In the genomic region with DNA sequence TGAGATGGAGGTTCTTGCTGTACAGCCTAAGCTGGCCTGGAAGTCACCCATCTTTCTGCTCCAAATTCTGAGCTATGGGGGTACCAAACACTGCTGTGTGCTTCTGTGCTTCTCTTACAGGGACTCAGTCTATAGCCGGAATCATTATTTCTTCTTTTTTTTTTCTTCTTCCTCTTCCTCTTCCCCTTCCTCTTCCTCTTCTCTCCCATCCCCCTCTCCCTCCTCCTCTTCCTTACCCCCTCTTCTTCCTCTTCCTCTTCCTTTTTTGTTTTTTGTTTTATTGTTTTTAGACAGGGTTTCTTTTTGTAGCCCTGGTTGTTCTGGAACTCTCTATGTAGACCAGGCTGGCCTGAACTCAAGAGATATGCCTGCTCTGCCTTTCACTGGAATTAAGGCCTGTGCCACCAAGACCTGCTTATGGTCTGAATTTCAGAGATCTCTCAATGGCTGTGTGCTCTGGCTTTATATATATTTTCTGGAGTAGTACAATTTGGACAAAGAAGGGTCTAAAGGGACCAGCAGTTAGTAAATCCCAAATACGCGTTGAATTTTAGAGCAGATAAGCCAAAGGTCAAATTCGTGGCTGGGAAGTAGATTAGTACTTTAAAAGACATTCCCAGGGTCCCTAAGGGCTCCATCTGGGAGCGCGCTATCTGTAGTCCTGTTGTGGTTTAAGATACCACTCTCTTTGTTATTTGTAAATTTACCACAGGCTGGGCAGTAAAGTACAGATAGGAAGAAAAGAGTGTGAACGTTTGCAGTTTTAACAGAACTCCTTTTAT, we compare ENCODE assay signal across 8 mouse cellular contexts. TPM values are rescaled to one million over a fixed set of nuclear protein-coding genes. Genes with fewer than 3 reads are reported as not detected.
DNase-seq lines count a peak whose midpoint lies in the region; ATAC-seq and TF ChIP-seq lines count a peak whose summit lies in the region.

No protein-coding gene starts in this region.

- whole genome bisulfite sequencing in kidney, embryonic 15.5 days: 49% methylated on average over 7 of the region's 7 CpGs
- 59% methylated on average over 7 of the region's 7 CpGs for WGBS in embryonic facial prominence, embryonic 15.5 days
- 29% methylated on average over 7 of the region's 7 CpGs for WGBS in intestine, postnatal 0 days

- peak overlapping the region; percentile 87 for H3K4me2 ChIP-seq in kidney, embryonic 15.5 days
- H3K4me2 ChIP-seq in embryonic facial prominence, embryonic 15.5 days (replicated peaks): peak overlapping the region; percentile 87
- peak overlapping the region; percentile 95 for H3K4me2 ChIP-seq in intestine, postnatal 0 days (replicated peaks; ENCODE audit: low read depth)
- H3K4me2 ChIP-seq in myocyte (ENCODE audit: low read depth): peak overlapping the region; percentile 89

- H3K4me3 ChIP-seq in kidney, embryonic 15.5 days (replicated peaks): peak overlapping the region; percentile 87
- H3K4me3 ChIP-seq in embryonic facial prominence, embryonic 15.5 days (replicated peaks): peak overlapping the region; percentile 68
- peak overlapping the region; percentile 75; the same call in 1 of the 2 replicates for H3K4me3 ChIP-seq in intestine, postnatal 0 days (ENCODE audit: low read depth, low read length)
- peak overlapping the region; percentile 72 for H3K4me3 ChIP-seq in myocyte

- no peaks in the 10 kb centered on the region for H3K9me3 ChIP-seq in kidney, embryonic 15.5 days (replicated peaks)
- H3K9me3 ChIP-seq in embryonic facial prominence, embryonic 15.5 days (replicated peaks): no peaks in the 10 kb centered on the region
- H3K9me3 ChIP-seq in intestine, postnatal 0 days (ENCODE audit: control insufficient read depth): no peaks in the 10 kb centered on the region

- peak overlapping the region; percentile 38 for H3ac ChIP-seq in myocyte (ENCODE audit: control insufficient read depth, insufficient read length)

- no peak for ATAC-seq in kidney, embryonic 15.5 days (replicated peaks; ENCODE audit: low FRiP score)
- no peak for ATAC-seq in embryonic facial prominence, embryonic 15.5 days (ENCODE audit: insufficient number of reproducible peaks, low FRiP score, low TSS enrichment, low read depth)
- no peak for ATAC-seq in intestine, postnatal 0 days

- no peak for TF ChIP-seq POLR2A in myocyte (IDR thresholded peaks at IDR 0.05; ENCODE audit: insufficient read length, low read depth)

- TF ChIP-seq CTCF in intestine, postnatal 0 days (IDR thresholded peaks at IDR 0.05; ENCODE audit: low read depth): no peak

- H3K4me1 ChIP-seq in kidney, embryonic 15.5 days: peaks cover 13% of the 10 kb centered on the region
- peaks cover 9% of the 10 kb centered on the region; the same call in 1 of the 2 replicates for H3K4me1 ChIP-seq in embryonic facial prominence, embryonic 15.5 days
- no peaks in the 10 kb centered on the region for H3K4me1 ChIP-seq in intestine, postnatal 0 days (replicated peaks; ENCODE audit: control insufficient read depth, insufficient read depth, low read length)

- no peaks in the 10 kb centered on the region for H3K36me3 ChIP-seq in kidney, embryonic 15.5 days
- no peaks in the 10 kb centered on the region for H3K36me3 ChIP-seq in embryonic facial prominence, embryonic 15.5 days
- H3K36me3 ChIP-seq in intestine, postnatal 0 days (ENCODE audit: control insufficient read depth, insufficient read depth): no peaks in the 10 kb centered on the region
- H3K36me3 ChIP-seq in myocyte (ENCODE audit: control insufficient read depth, insufficient read depth): no peaks in the 10 kb centered on the region

- H3K9ac ChIP-seq in kidney, embryonic 15.5 days: no peak overlapping the region
- H3K9ac ChIP-seq in embryonic facial prominence, embryonic 15.5 days: no peak overlapping the region
- no peak overlapping the region for H3K9ac ChIP-seq in intestine, postnatal 0 days (ENCODE audit: low read depth, low read length)

- H3K27me3 ChIP-seq in kidney, embryonic 15.5 days: no peaks in the 10 kb centered on the region
- H3K27me3 ChIP-seq in embryonic facial prominence, embryonic 15.5 days: no peaks in the 10 kb centered on the region
- H3K27me3 ChIP-seq in intestine, postnatal 0 days (replicated peaks; ENCODE audit: control insufficient read depth, insufficient read depth, low read length): no peaks in the 10 kb centered on the region
- no peaks in the 10 kb centered on the region for H3K27me3 ChIP-seq in myocyte (ENCODE audit: control insufficient read depth, insufficient read depth, insufficient read length)

- H3K27ac ChIP-seq in kidney, embryonic 15.5 days: peak overlapping the region; percentile 96
- H3K27ac ChIP-seq in embryonic facial prominence, embryonic 15.5 days (replicated peaks): no peak overlapping the region; the same call in 1 of the 2 replicates
- H3K27ac ChIP-seq in intestine, postnatal 0 days (ENCODE audit: low read depth, low read length): peak overlapping the region; percentile 64

- DNase-seq in kidney, postnatal 14 days: no peak
- DNase-seq in ovary, postnatal 10 days (ENCODE audit: low spot score): no peak
- DNase-seq in right cerebral cortex, adult 2 months (ENCODE audit: low spot score in 2 of 2): no peak
- DNase-seq in testis, postnatal 14 days (ENCODE audit: low spot score): no peak

- H3K79me2 ChIP-seq in myocyte (ENCODE audit: control insufficient read depth, insufficient read depth): peaks cover 37% of the 10 kb centered on the region

TF ChIP-seq in myocyte, 11 proteins besides CTCF, POLR2A, EP300 and RAD21:
- TF ChIP-seq USF1 (IDR thresholded peaks at IDR 0.05; ENCODE audit: low read depth): no peak
- no peak for TF ChIP-seq TCF3 (IDR thresholded peaks at IDR 0.05; ENCODE audit: insufficient read length, low read depth)
- TF ChIP-seq MYOD1 (IDR thresholded peaks at IDR 0.05; ENCODE audit: control insufficient read depth in 1 of 3, insufficient read length in 2 of 3, low read depth in 2 of 3): no peak
- TF ChIP-seq SRF (IDR thresholded peaks at IDR 0.05; ENCODE audit: control insufficient read depth, insufficient read length, low read depth): no peak

RNA-seq across cellular contexts. Expression of a gene that starts 1.0 kb away (rescaled TPM):
- 50.2 and 50.7 TPM in 2 replicates for polyA plus RNA-seq in kidney, embryonic 15.5 days (2015; fragmentation: Nextera tagmentation; extraction: Ambion mirVana)
- 19.8 and 24.0 TPM in 2 replicates for polyA plus RNA-seq in embryonic facial prominence, embryonic 15.5 days (2015; fragmentation: Nextera tagmentation; extraction: Ambion mirVana)
- 23.1 and 23.7 TPM in 2 replicates for polyA plus RNA-seq in intestine, postnatal 0 days (2015; fragmentation: Nextera tagmentation; extraction: Ambion mirVana)
- 55.4 TPM for polyA plus RNA-seq in myocyte (2012; fragmentation: generic; extraction: Trizol)

RNA-seq across cellular contexts. Expression of a gene that starts 35.9 kb away (rescaled TPM):
- 9.3 and 12.4 TPM in 2 replicates for polyA plus RNA-seq in kidney, embryonic 15.5 days (2015; fragmentation: Nextera tagmentation; extraction: Ambion mirVana)
- polyA plus RNA-seq in embryonic facial prominence, embryonic 15.5 days (2015; fragmentation: Nextera tagmentation; extraction: Ambion mirVana): 16.3 and 19.3 TPM in 2 replicates
- 8.0 and 9.6 TPM in 2 replicates for polyA plus RNA-seq in intestine, postnatal 0 days (2015; fragmentation: Nextera tagmentation; extraction: Ambion mirVana)
- 35.0 TPM for polyA plus RNA-seq in myocyte (2012; fragmentation: generic; extraction: Trizol)
